Mouse (Mus musculus): ENCODE measurements at regions not wholly inside any gene's neighbourhood (a gene's known extent, or its start where the extent isn't known, plus 50 kb on each side); places are given as distances from the start of the nearest gene placed in this dataset.

GRCm38 (mm10) chr11:44156490-44157345, 243.1 kb upstream of the Il12b start:
- no peak for DNase-seq (ENCODE audit: low spot score in 2 of 2)

GRCm38 (mm10) chr11:44158236-44158635, 241.6 kb upstream of the Il12b start:
- no peak for DNase-seq (ENCODE audit: low spot score in 2 of 2)

GRCm38 (mm10) chr11:44161734-44162418, 238.0 kb upstream of the Il12b start:
- no peak for DNase-seq (ENCODE audit: low spot score in 2 of 2)

- no peak for DNase-seq (ENCODE audit: low spot score in 2 of 2)
Measured at GRCm38 (mm10) chr11:44163049-44163448, 236.8 kb upstream of the Il12b start.

GRCm38 (mm10) chr11:44163748-44164147, 236.1 kb upstream of the Il12b start:
- DNase-seq (ENCODE audit: low spot score in 2 of 2) = no peak

GRCm38 (mm10) chr11:44164186-44164585, 235.7 kb upstream of the Il12b start:
- no peak for DNase-seq (ENCODE audit: low spot score in 2 of 2)

GRCm38 (mm10) chr11:44167724-44168500, 232.0 kb upstream of the Il12b start:
- no peak for DNase-seq (ENCODE audit: low spot score in 2 of 2)

- no peak for DNase-seq (ENCODE audit: low spot score in 2 of 2)
Measured at GRCm38 (mm10) chr11:44172478-44172877, 227.4 kb upstream of the Il12b start.

GRCm38 (mm10) chr11:44173196-44173595, 226.7 kb upstream of the Il12b start:
- no peak for DNase-seq (ENCODE audit: low spot score in 2 of 2)

- DNase-seq (ENCODE audit: low spot score in 2 of 2) = no peak
Measured at GRCm38 (mm10) chr11:44174548-44174947, 225.3 kb upstream of the Il12b start.

- DNase-seq (ENCODE audit: low spot score in 2 of 2) = no peak
Measured at GRCm38 (mm10) chr11:44179711-44180110, 220.2 kb upstream of the Il12b start.

- DNase-seq (ENCODE audit: low spot score in 2 of 2) = no peak
Measured at GRCm38 (mm10) chr11:44183823-44184222, 216.0 kb upstream of the Il12b start.

- peak; percentile 3 to 31 for DNase-seq (ENCODE audit: low spot score in 2 of 2)
Measured at GRCm38 (mm10) chr11:44185218-44185890, 214.5 kb upstream of the Il12b start.

- DNase-seq (ENCODE audit: low spot score in 2 of 2) = no peak
Measured at GRCm38 (mm10) chr11:44188202-44188601, 211.7 kb upstream of the Il12b start.

GRCm38 (mm10) chr11:44193806-44194205, 206.1 kb upstream of the Il12b start:
- DNase-seq (ENCODE audit: low spot score in 2 of 2) = no peak

GRCm38 (mm10) chr11:44202716-44203115, 197.1 kb upstream of the Il12b start:
- no peak for DNase-seq (ENCODE audit: low spot score in 2 of 2)

GRCm38 (mm10) chr11:44204384-44204783, 195.5 kb upstream of the Il12b start:
- DNase-seq (ENCODE audit: low spot score in 2 of 2) = no peak

- no peak for DNase-seq (ENCODE audit: low spot score in 2 of 2)
Measured at GRCm38 (mm10) chr11:44206866-44207265, 193.0 kb upstream of the Il12b start.

- peak in 1 of 2 experiments; percentile 27 for DNase-seq (ENCODE audit: low spot score in 2 of 2)
Measured at GRCm38 (mm10) chr11:44211871-44212441, 187.9 kb upstream of the Il12b start.

GRCm38 (mm10) chr11:44214095-44214494, 185.8 kb upstream of the Il12b start:
- DNase-seq (ENCODE audit: low spot score in 2 of 2) = no peak

- no peak for DNase-seq (ENCODE audit: low spot score in 2 of 2)
Measured at GRCm38 (mm10) chr11:44216346-44216745, 183.5 kb upstream of the Il12b start.

Measured in left cerebral cortex, adult 9 months (tissue).